Mouse (Mus musculus) CH12.LX (cell line): ENCODE measurements at regions not wholly inside any gene's neighbourhood (a gene's known extent, or its start where the extent isn't known, plus 50 kb on each side); places are given as distances from the start of the nearest gene placed in this dataset.

Source experiments
- DNase-seq: peaks from one replicate; pipeline ENCODE4 v3.0.0-alpha.2; 2013; ENCODE audit errors: extremely low read depth
- H3K27ac ChIP-seq: 2 replicates; pipeline ENCODE4 v1.5.1; 2012; ENCODE audit warnings: low read depth, mild to moderate bottlenecking, control low read depth, moderate library complexity; ENCODE audit not compliant: insufficient read depth
- H3K27me3 ChIP-seq: replicated peaks from 2 replicates; pipeline ENCODE3; 2012; ENCODE audit warnings: inconsistent platforms
- H3K36me3 ChIP-seq, 2 experiments: replicated peaks in 1 of 2; 2 replicates each; pipeline versions ENCODE3 to v1.6.1; 2012; ENCODE audit warnings: inconsistent platforms in 1 of 2, low read length in 1 of 2, mild to moderate bottlenecking in 1 of 2, mixed read lengths in 1 of 2, moderate library complexity in 1 of 2; ENCODE audit not compliant: control insufficient read depth in 1 of 2, insufficient read depth in 1 of 2
- H3K4me1 ChIP-seq, 2 experiments: 2 replicates each; pipeline ENCODE4 v1.6.1; 2012; ENCODE audit warnings: inconsistent platforms in 1 of 2, moderate library complexity in 1 of 2; ENCODE audit not compliant: insufficient read depth in 2 of 2, control insufficient read depth in 1 of 2
- H3K4me2 ChIP-seq: 2 replicates; pipeline ENCODE4 v1.6.1; 2012; ENCODE audit warnings: low read depth, mild to moderate bottlenecking, control low read depth; ENCODE audit not compliant: poor library complexity, insufficient read depth, severe bottlenecking
- H3K4me3 ChIP-seq, 3 experiments: fragments of 150-350 bp in 1 of 3; sonication (generic) in 1 of 3; replicated peaks in 1 of 3; 2 replicates each; pipeline versions ENCODE3 to v1.5.1; 2011 to 2012; ENCODE audit warnings: low read depth in 2 of 3, low read length in 2 of 3, mild to moderate bottlenecking in 2 of 3, moderate library complexity in 2 of 3, control low read depth in 1 of 3, improper control_type of control experiment in 1 of 3, inconsistent platforms in 1 of 3, mixed read lengths in 1 of 3; ENCODE audit not compliant: poor library complexity in 1 of 3
- H3K79me2 ChIP-seq: replicated peaks from 2 replicates; pipeline ENCODE4 v1.6.1; 2012; ENCODE audit warnings: mild to moderate bottlenecking, moderate library complexity; ENCODE audit not compliant: control insufficient read depth, poor library complexity, insufficient read depth, severe bottlenecking; ENCODE audit errors: extremely low read depth
- H3K9ac ChIP-seq: 2 replicates; pipeline ENCODE4 v1.6.1; 2012; ENCODE audit warnings: low read depth, mild to moderate bottlenecking, control low read depth, moderate library complexity; ENCODE audit not compliant: insufficient read depth
- H3K9me3 ChIP-seq: replicated peaks from 2 replicates; pipeline ENCODE3; 2012; ENCODE audit warnings: low read length, inconsistent platforms, mixed read lengths
- BHLHE40 ChIP-seq: IDR thresholded peaks from 2 replicates; pipeline ENCODE4 v1.6.1; 2011; ENCODE audit warnings: mild to moderate bottlenecking, low read depth, low read length, improper control_type of control experiment
- CHD1 ChIP-seq: IDR thresholded peaks from 2 replicates; pipeline ENCODE4 v1.6.1; 2012; ENCODE audit warnings: low read depth, low read length, improper control_type of control experiment, inconsistent platforms
- CHD2 ChIP-seq: IDR thresholded peaks from 2 replicates; pipeline ENCODE4 v1.6.1; 2011; ENCODE audit warnings: low read length, improper control_type of control experiment
- CTCF ChIP-seq, 2 experiments: IDR thresholded peaks in 1 of 2; conservative IDR thresholded peaks in 1 of 2; 2 replicates each; pipeline ENCODE4 v1.5.1; 2011 to 2012; ENCODE audit warnings: low read depth in 2 of 2, low read length in 2 of 2, improper control_type of control experiment in 1 of 2, inconsistent platforms in 1 of 2, mild to moderate bottlenecking in 1 of 2, moderate library complexity in 1 of 2
- E2F4 ChIP-seq: IDR thresholded peaks from 2 replicates; pipeline ENCODE4 v1.6.1; 2011; ENCODE audit warnings: low read depth, low read length, improper control_type of control experiment; ENCODE audit not compliant: insufficient replicate concordance
- ELF1 ChIP-seq: IDR thresholded peaks from 2 replicates; pipeline ENCODE4 v1.6.1; 2014; ENCODE audit warnings: low read depth, mild to moderate bottlenecking, inconsistent platforms, low read length, improper control_type of control experiment
- ETS1 ChIP-seq: conservative IDR thresholded peaks from 2 replicates; pipeline ENCODE4 v1.6.1; 2012; ENCODE audit warnings: low read depth, mild to moderate bottlenecking, inconsistent platforms, low read length, improper control_type of control experiment, moderate library complexity
- GABPA ChIP-seq: IDR thresholded peaks from 2 replicates; pipeline ENCODE4 v1.6.1; 2012; ENCODE audit warnings: low read depth, low read length, improper control_type of control experiment, inconsistent platforms; ENCODE audit not compliant: insufficient replicate concordance
- HCFC1 ChIP-seq: IDR thresholded peaks from 2 replicates; pipeline ENCODE4 v1.6.1; 2012; ENCODE audit warnings: low read depth, mild to moderate bottlenecking, inconsistent platforms, low read length, improper control_type of control experiment
- JUND ChIP-seq: conservative IDR thresholded peaks from 2 replicates; pipeline ENCODE4 v1.6.1; 2011; ENCODE audit warnings: low read depth, low read length, improper control_type of control experiment
- KAT2A ChIP-seq: IDR thresholded peaks from 2 replicates; pipeline ENCODE4 v1.6.1; 2012; ENCODE audit warnings: low read length, improper control_type of control experiment, inconsistent platforms; ENCODE audit not compliant: insufficient replicate concordance
- MAFK ChIP-seq: IDR thresholded peaks from 2 replicates; pipeline ENCODE4 v1.6.1; 2011; ENCODE audit warnings: low read length, improper control_type of control experiment; ENCODE audit not compliant: insufficient replicate concordance
- MAZ ChIP-seq: IDR thresholded peaks from 2 replicates; pipeline ENCODE4 v1.6.1; 2012; ENCODE audit warnings: low read depth, mild to moderate bottlenecking, inconsistent platforms, low read length, improper control_type of control experiment, moderate library complexity
- MEF2A ChIP-seq: IDR thresholded peaks from 2 replicates; pipeline ENCODE4 v1.6.1; 2014; ENCODE audit warnings: low read depth, mild to moderate bottlenecking, inconsistent platforms, low read length, improper control_type of control experiment, borderline replicate concordance
- MYC ChIP-seq: IDR thresholded peaks from 2 replicates; pipeline ENCODE4 v1.6.1; 2011; ENCODE audit warnings: low read depth, mild to moderate bottlenecking, improper control_type of control experiment, low read length
- NELFE ChIP-seq: IDR thresholded peaks from 2 replicates; pipeline ENCODE4 v1.6.1; 2011; ENCODE audit warnings: low read depth, low read length, improper control_type of control experiment
- NRF1 ChIP-seq: IDR thresholded peaks from 2 replicates; pipeline ENCODE4 v1.6.1; 2014; ENCODE audit warnings: low read depth, mild to moderate bottlenecking, inconsistent platforms, low read length, improper control_type of control experiment, moderate library complexity
- PAX5 ChIP-seq: IDR thresholded peaks from 2 replicates; pipeline ENCODE4 v1.6.1; 2012; ENCODE audit warnings: low read length, inconsistent platforms, mixed read lengths
- POLR2AphosphoS2 ChIP-seq: IDR thresholded peaks from 2 replicates; pipeline ENCODE4 v1.6.1; 2011; ENCODE audit warnings: low read depth, low read length, improper control_type of control experiment
- RAD21 ChIP-seq: IDR thresholded peaks from 2 replicates; pipeline ENCODE4 v1.6.1; 2011; ENCODE audit warnings: low read depth, mild to moderate bottlenecking, low read length, improper control_type of control experiment, moderate library complexity
- RCOR1 ChIP-seq: conservative IDR thresholded peaks from 2 replicates; pipeline ENCODE4 v1.6.1; 2012; ENCODE audit warnings: low read depth, mild to moderate bottlenecking, inconsistent platforms, low read length, improper control_type of control experiment
- SIN3A ChIP-seq: IDR thresholded peaks from 2 replicates; pipeline ENCODE4 v1.6.1; 2012; ENCODE audit warnings: low read length, improper control_type of control experiment, inconsistent platforms
- SMC3 ChIP-seq: IDR thresholded peaks from 2 replicates; pipeline ENCODE4 v1.6.1; 2011; ENCODE audit warnings: low read depth, low read length, improper control_type of control experiment
- TBP ChIP-seq: conservative IDR thresholded peaks from 2 replicates; pipeline ENCODE4 v1.6.1; 2011; ENCODE audit warnings: low read depth, low read length, improper control_type of control experiment
- TCF12 ChIP-seq: IDR thresholded peaks from 2 replicates; pipeline ENCODE4 v1.6.1; 2014; ENCODE audit warnings: low read depth, mild to moderate bottlenecking, inconsistent platforms, low read length, improper control_type of control experiment
- ZC3H11A ChIP-seq: IDR thresholded peaks from 2 replicates; pipeline ENCODE4 v1.6.1; 2012; ENCODE audit warnings: low read depth, mild to moderate bottlenecking, inconsistent platforms, low read length, improper control_type of control experiment
- ZNF384 ChIP-seq: IDR thresholded peaks from 2 replicates; pipeline ENCODE4 v1.6.1; 2012; ENCODE audit warnings: low read depth, low read length, improper control_type of control experiment, inconsistent platforms
- dilution Hi-C: fragments of 300-500 bp; cut with MboI; formaldehyde crosslinking; loops from 2 replicates; pipeline ENCODE4 v1.14.3; 2020; ENCODE audit warnings: low sequenced_read_pairs; ENCODE audit not compliant: extremely low pct_unique_long_range_greater_than_20kb, extremely low pct_ligation_motif_present
- in situ Hi-C: fragments of 300-500 bp; cut with MboI; formaldehyde crosslinking; loops from 3 replicates; pipeline ENCODE4 v1.14.3; 2019; ENCODE audit warnings: low sequenced_read_pairs, low pct_ligation_motif_present, low pct_unique_long_range_greater_than_20kb, mixed read lengths

- Histone ChIP-seq H3K9ac (no peak overlapping the region), H3K27ac (no peak overlapping the region), H3K27me3 (no peaks in the 10 kb centered on the region), H3K4me1 (no peaks in the 10 kb centered on the region), H3K9me3 (peaks cover 78% of the 10 kb centered on the region), H3K79me2 (no peaks in the 10 kb centered on the region), H3K36me3 (no peaks in the 10 kb centered on the region), H3K4me2 (no peak overlapping the region), H3K4me3 (no peak overlapping the region)
- dilution Hi-C loops, result no loop called here
- in situ Hi-C loops, result no loop called here
- TF ChIP-seq TBP, result no peak
- TF ChIP-seq SIN3A, result no peak
- TF ChIP-seq ZC3H11A, result no peak
- no peak for TF ChIP-seq GABPA
- no peak for TF ChIP-seq JUND
- TF ChIP-seq E2F4, result no peak
- no peak for TF ChIP-seq CTCF (conservative IDR thresholded peaks at IDR 0.05 in 1 of 2, IDR thresholded peaks at IDR 0.05 in 1 of 2; ENCODE audit: low read depth in 2 of 2, low read length in 2 of 2)
- TF ChIP-seq HCFC1, result no peak
- no peak for TF ChIP-seq ELF1
- TF ChIP-seq MYC, result no peak
- TF ChIP-seq MAFK, result no peak
- TF ChIP-seq MAZ, result no peak
- no peak for TF ChIP-seq TCF12
- no peak for DNase-seq
Observed at GRCm38 (mm10) chr8:91917834-91918233, 116.0 kb upstream of the Irx3 start.

GRCm38 (mm10) chr8:91913971-91914370, 112.1 kb upstream of the Irx3 start:
- in situ Hi-C loops (no loop called here), dilution Hi-C loops (no loop called here)
- Histone ChIP-seq H3K4me2 (no peak overlapping the region), H3K79me2 (no peaks in the 10 kb centered on the region), H3K36me3 (no peaks in the 10 kb centered on the region), H3K9ac (no peak overlapping the region), H3K4me3 (no peak overlapping the region), H3K27ac (no peak overlapping the region), H3K9me3 (peaks cover 81% of the 10 kb centered on the region), H3K27me3 (no peaks in the 10 kb centered on the region), H3K4me1 (no peaks in the 10 kb centered on the region)
- no peak for DNase-seq
- TF ChIP-seq NELFE, result no peak
- no peak for TF ChIP-seq POLR2AphosphoS2
- no peak for TF ChIP-seq GABPA
- no peak for TF ChIP-seq SMC3
- TF ChIP-seq MEF2A, result no peak
- no peak for TF ChIP-seq BHLHE40
- no peak for TF ChIP-seq CHD2
- TF ChIP-seq RCOR1, result no peak
- no peak for TF ChIP-seq RAD21
- no peak for TF ChIP-seq KAT2A
- TF ChIP-seq NRF1, result no peak
- no peak for TF ChIP-seq PAX5
- no peak for TF ChIP-seq MAFK
- TF ChIP-seq TCF12, result no peak
- no peak for TF ChIP-seq CHD1
- TF ChIP-seq ETS1, result no peak
- no peak for TF ChIP-seq ZNF384
